Mouse (Mus musculus) cortical plate, adult 2 months (tissue): ENCODE measurements around the gene Car10. TPM values are rescaled to one million over a fixed set of nuclear protein-coding genes. Genes with fewer than 3 reads are reported as not detected.

Experiments used
- H3K27ac ChIP-seq: fragments of 200-500 bp; 2 replicates; pipeline ENCODE4 v1.5.1; 2012; ENCODE audit warnings: low read length, control low read depth, inconsistent platforms; ENCODE audit not compliant: insufficient read depth
- H3K4me1 ChIP-seq: fragments of 200-500 bp; 2 replicates; pipeline ENCODE4 v1.6.1; 2011; ENCODE audit warnings: low read length; ENCODE audit not compliant: control insufficient read depth, insufficient read depth
- H3K4me3 ChIP-seq: fragments of 200-500 bp; 2 replicates; pipeline ENCODE4 v1.5.1; 2011; ENCODE audit warnings: mild to moderate bottlenecking, low read length, control low read depth; ENCODE audit not compliant: insufficient read depth
- CTCF ChIP-seq: fragments of 200-500 bp; IDR thresholded peaks from 2 replicates; pipeline ENCODE4 v1.5.1; 2011; ENCODE audit warnings: mild to moderate bottlenecking, control low read depth, low read length; ENCODE audit not compliant: insufficient read depth; ENCODE audit errors: extremely low read depth
- POLR2A ChIP-seq: fragments of 200-500 bp; IDR thresholded peaks from 2 replicates; pipeline ENCODE4 v1.6.1; 2011; ENCODE audit warnings: mild to moderate bottlenecking, low read length, control low read depth; ENCODE audit not compliant: insufficient read depth; ENCODE audit errors: extremely low read depth
- polyA plus RNA-seq: library from polyadenylated mRNA; depleted of rRNA; stranded (reverse); fragments of >200 nt; gene quantifications from 2 replicates; pipeline ENCODE4 v1.2.3, GENCODE M21; 2012

Car10 gene
- polyA plus RNA-seq, 1 experiment, result 88.0 TPM

GRCm38 (mm10) chr11:93434997-93435915, 337.4 kb downstream of the Car10 start:
- H3K4me1 ChIP-seq, result peaks cover 2% of the 10 kb centered on the region; the same call in 1 of the 2 replicates
- TF ChIP-seq CTCF (no peak), POLR2A (no peak)
- no peak overlapping the region for H3K4me3 ChIP-seq
- no peak overlapping the region for H3K27ac ChIP-seq

GRCm38 (mm10) chr11:93436892-93437291, 339.1 kb downstream of the Car10 start:
- H3K27ac ChIP-seq, result no peak overlapping the region
- TF ChIP-seq POLR2A (no peak), CTCF (no peak)
- no peak overlapping the region for H3K4me3 ChIP-seq
- peaks cover 2% of the 10 kb centered on the region; the same call in 1 of the 2 replicates for H3K4me1 ChIP-seq

- H3K4me1 ChIP-seq, result peaks cover under 1% of the 10 kb centered on the region; the same call in 1 of the 2 replicates
- no peak overlapping the region for H3K4me3 ChIP-seq
- TF ChIP-seq CTCF (no peak), POLR2A (no peak)
- H3K27ac ChIP-seq, result no peak overlapping the region
These were observed 342.6 kb downstream of the Car10 start for GRCm38 (mm10) chr11:93440466-93440865.

GRCm38 (mm10) chr11:93443777-93444176, 345.9 kb downstream of the Car10 start:
- Histone ChIP-seq H3K27ac (no peak overlapping the region), H3K4me1 (no peaks in the 10 kb centered on the region), H3K4me3 (no peak overlapping the region)
- TF ChIP-seq CTCF, result no peak
- no peak for TF ChIP-seq POLR2A

- TF ChIP-seq POLR2A (no peak), CTCF (no peak)
- H3K4me3 ChIP-seq, result no peak overlapping the region
- H3K27ac ChIP-seq, result no peak overlapping the region
- H3K4me1 ChIP-seq, result peaks cover 2% of the 10 kb centered on the region; the same call in 1 of the 2 replicates
These were observed 346.9 kb downstream of the Car10 start for GRCm38 (mm10) chr11:93444741-93445140.

GRCm38 (mm10) chr11:93447566-93447965, 349.7 kb downstream of the Car10 start:
- TF ChIP-seq CTCF (no peak), POLR2A (no peak)
- Histone ChIP-seq H3K4me3 (no peak overlapping the region), H3K27ac (no peak overlapping the region), H3K4me1 (peaks cover 2% of the 10 kb centered on the region; the same call in 1 of the 2 replicates)

GRCm38 (mm10) chr11:93448290-93449256, 350.7 kb downstream of the Car10 start:
- Histone ChIP-seq H3K4me3 (no peak overlapping the region), H3K27ac (no peak overlapping the region), H3K4me1 (peaks cover 2% of the 10 kb centered on the region; the same call in 1 of the 2 replicates)
- no peak for TF ChIP-seq CTCF
- no peak for TF ChIP-seq POLR2A

- Histone ChIP-seq H3K4me3 (no peak overlapping the region), H3K4me1 (peaks cover 2% of the 10 kb centered on the region; the same call in 1 of the 2 replicates), H3K27ac (no peak overlapping the region)
- TF ChIP-seq CTCF, result no peak
- TF ChIP-seq POLR2A, result no peak
These were observed 352.7 kb downstream of the Car10 start for GRCm38 (mm10) chr11:93450535-93450934.

GRCm38 (mm10) chr11:93466221-93466620, 368.4 kb downstream of the Car10 start:
- Histone ChIP-seq H3K27ac (no peak overlapping the region), H3K4me1 (peaks cover 5% of the 10 kb centered on the region; the same call in 1 of the 2 replicates), H3K4me3 (no peak overlapping the region)
- no peak for TF ChIP-seq CTCF
- TF ChIP-seq POLR2A, result no peak
